Mouse (Mus musculus): ENCODE results near the gene Tnfrsf1b.

GRCm38 (mm10) chr4:145244676-145245075, 2.0 kb downstream of the Tnfrsf1b start:
- TF ChIP-seq CTCF (IDR thresholded peaks at IDR 0.05; ENCODE audit: low read depth, low read length) (no peak), EP300 (IDR thresholded peaks at IDR 0.05; ENCODE audit: insufficient read depth, low read depth, low read length) (no peak), POLR2A (IDR thresholded peaks at IDR 0.05; ENCODE audit: insufficient read depth, low read length) (no peak)

All from ES-Bruce4 (cell line).